Mouse (Mus musculus): ENCODE measurements around the gene Fam163a. TPM values are rescaled to one million over a fixed set of nuclear protein-coding genes. Genes with fewer than 3 reads are reported as not detected.

Fam163a gene
- total and polyA plus RNA-seq, 3 experiments: not detected

GRCm38 (mm10) chr1:156186646-156187045 is 18.2 kb downstream of the Fam163a start:
- H3K4me2 ChIP-seq (ENCODE audit: insufficient read depth, low read depth, poor library complexity, severe bottlenecking): no peak overlapping the region
- no peaks in the 10 kb centered on the region for H3K79me2 ChIP-seq (replicated peaks; ENCODE audit: control insufficient read depth, extremely low read depth, insufficient read depth, poor library complexity, severe bottlenecking)
- no peaks in the 10 kb centered on the region for H3K9me3 ChIP-seq (replicated peaks; ENCODE audit: low read length)
- H3K4me3 ChIP-seq (replicated peaks in 1 of 3; ENCODE audit: low read depth in 2 of 3, low read length in 2 of 3, poor library complexity in 1 of 3): no peak overlapping the region
- H3K4me1 ChIP-seq (ENCODE audit: control insufficient read depth in 1 of 2, insufficient read depth in 2 of 2): 0 out of 4 replicates have a peak, but pooled peaks cover 0 to 5% of the 10 kb centered on the region in 2 experiments
- no peak for TF ChIP-seq TCF12 (IDR thresholded peaks at IDR 0.05; ENCODE audit: low read depth, low read length)
- no peak for TF ChIP-seq ZC3H11A (IDR thresholded peaks at IDR 0.05; ENCODE audit: low read depth, low read length)
- TF ChIP-seq SIN3A (IDR thresholded peaks at IDR 0.05; ENCODE audit: low read length): no peak
- TF ChIP-seq RAD21 (IDR thresholded peaks at IDR 0.05; ENCODE audit: low read depth, low read length): no peak
- TF ChIP-seq ETS1 (conservative IDR thresholded peaks at IDR 0.05; ENCODE audit: low read depth, low read length): no peak
- no peak for TF ChIP-seq MAX (IDR thresholded peaks at IDR 0.05; ENCODE audit: low read length)
- TF ChIP-seq MYC (IDR thresholded peaks at IDR 0.05; ENCODE audit: low read depth, low read length): no peak
- no peak for TF ChIP-seq MXI1 (IDR thresholded peaks at IDR 0.05; ENCODE audit: low read depth, low read length)
- TF ChIP-seq CTCF (conservative IDR thresholded peaks at IDR 0.05 in 1 of 2, IDR thresholded peaks at IDR 0.05 in 1 of 2; ENCODE audit: low read depth in 2 of 2, low read length in 2 of 2): no peak
- no peak for TF ChIP-seq EP300 (IDR thresholded peaks at IDR 0.05; ENCODE audit: low read length)
- TF ChIP-seq E2F4 (IDR thresholded peaks at IDR 0.05; ENCODE audit: insufficient replicate concordance, low read depth, low read length): no peak
- TF ChIP-seq CHD2 (IDR thresholded peaks at IDR 0.05; ENCODE audit: low read length): no peak
- no peak for DNase-seq (ENCODE audit: extremely low read depth)
- dilution Hi-C loops (cut with MboI; ENCODE audit: extremely low pct_ligation_motif_present, extremely low pct_unique_long_range_greater_than_20kb, low sequenced_read_pairs) (no loop called here), in situ Hi-C loops (cut with MboI; ENCODE audit: low pct_ligation_motif_present, low pct_unique_long_range_greater_than_20kb, low sequenced_read_pairs) (no loop called here)
- H3K36me3 ChIP-seq (replicated peaks in 1 of 2; ENCODE audit: control insufficient read depth in 1 of 2, insufficient read depth in 1 of 2, low read length in 1 of 2): no peaks in the 10 kb centered on the region
- no peaks in the 10 kb centered on the region for H3K27me3 ChIP-seq (replicated peaks)
- no peak overlapping the region for H3K9ac ChIP-seq (ENCODE audit: insufficient read depth, low read depth)
- H3K27ac ChIP-seq (ENCODE audit: insufficient read depth, low read depth): no peak overlapping the region

GRCm38 (mm10) chr1:156184158-156184571 is 20.7 kb downstream of the Fam163a start:
- Histone ChIP-seq H3K79me2 (replicated peaks; ENCODE audit: control insufficient read depth, extremely low read depth, insufficient read depth, poor library complexity, severe bottlenecking) (no peaks in the 10 kb centered on the region), H3K4me2 (ENCODE audit: insufficient read depth, low read depth, poor library complexity, severe bottlenecking) (no peak overlapping the region), H3K4me3 (replicated peaks in 1 of 3; ENCODE audit: low read depth in 2 of 3, low read length in 2 of 3, poor library complexity in 1 of 3) (no peak overlapping the region), H3K27ac (ENCODE audit: insufficient read depth, low read depth) (no peak overlapping the region), H3K9ac (ENCODE audit: insufficient read depth, low read depth) (no peak overlapping the region), H3K36me3 (replicated peaks in 1 of 2; ENCODE audit: control insufficient read depth in 1 of 2, insufficient read depth in 1 of 2, low read length in 1 of 2) (no peaks in the 10 kb centered on the region), H3K4me1 (ENCODE audit: control insufficient read depth in 1 of 2, insufficient read depth in 2 of 2) (0 out of 4 replicates have a peak, but pooled peaks cover 0 to 5% of the 10 kb centered on the region in 2 experiments), H3K27me3 (replicated peaks) (no peaks in the 10 kb centered on the region), H3K9me3 (replicated peaks; ENCODE audit: low read length) (no peaks in the 10 kb centered on the region)
- no peak for TF ChIP-seq ZNF384 (IDR thresholded peaks at IDR 0.05; ENCODE audit: low read depth, low read length)
- no peak for TF ChIP-seq ELF1 (IDR thresholded peaks at IDR 0.05; ENCODE audit: low read depth, low read length)
- no peak for TF ChIP-seq POLR2A (IDR thresholded peaks at IDR 0.05; ENCODE audit: low read depth, low read length)
- no peak for TF ChIP-seq KAT2A (IDR thresholded peaks at IDR 0.05; ENCODE audit: insufficient replicate concordance, low read length)
- no peak for TF ChIP-seq ZKSCAN1 (IDR thresholded peaks at IDR 0.05; ENCODE audit: borderline replicate concordance, low read depth, low read length)
- TF ChIP-seq ZMIZ1 (IDR thresholded peaks at IDR 0.05; ENCODE audit: low read depth, low read length): no peak
- no peak for TF ChIP-seq POLR2AphosphoS2 (IDR thresholded peaks at IDR 0.05; ENCODE audit: low read depth, low read length)
- TF ChIP-seq TBP (conservative IDR thresholded peaks at IDR 0.05; ENCODE audit: low read depth, low read length): no peak
- no peak for TF ChIP-seq UBTF (IDR thresholded peaks at IDR 0.05; ENCODE audit: low read depth, low read length)
- dilution Hi-C loops (cut with MboI; ENCODE audit: extremely low pct_ligation_motif_present, extremely low pct_unique_long_range_greater_than_20kb, low sequenced_read_pairs) (no loop called here), in situ Hi-C loops (cut with MboI; ENCODE audit: low pct_ligation_motif_present, low pct_unique_long_range_greater_than_20kb, low sequenced_read_pairs) (no loop called here)
- no peak for DNase-seq (ENCODE audit: extremely low read depth)

Measured in CH12.LX (cell line).